ENCODE assay signal across 32 mouse cellular contexts in genomic region chr12:76972241-76972640, GRCm38 (mm10). TPM values are rescaled to one million over a fixed set of nuclear protein-coding genes. Genes with fewer than 3 reads are reported as not detected.
DNase-seq lines count a peak whose midpoint lies in the region; ATAC-seq and TF ChIP-seq lines count a peak whose summit lies in the region.
"Had no signal": no experiment of that assay in that cellular context is flagged by ENCODE, and none has a peak within 500 bp of the region (broad histone marks: within the 10 kb centered on the region; RNA-seq: fewer than 3 reads in every experiment).

No protein-coding gene starts in this region.

- 75% methylated on average over 11 of the region's 11 CpGs for WGBS in heart, embryonic 11.5 days (ENCODE audit: insufficient replicate concordance)
- WGBS in lung, embryonic 14.5 days, result 63% methylated on average over 11 of the region's 11 CpGs
- WGBS in lung, adult 2 months, result 68% methylated on average over 11 of the region's 11 CpGs
- 59% methylated on average over 11 of the region's 11 CpGs for WGBS in heart, postnatal 0 days
- WGBS in lung, embryonic 16.5 days, result 57% methylated on average over 11 of the region's 11 CpGs

- no peaks in the 10 kb centered on the region for H3K36me3 ChIP-seq in heart, embryonic 11.5 days (ENCODE audit: control insufficient read depth, insufficient read depth, low read length)
- H3K36me3 ChIP-seq in lung, embryonic 14.5 days (ENCODE audit: insufficient read depth), result no peaks in the 10 kb centered on the region
- H3K36me3 ChIP-seq in heart, postnatal 0 days (replicated peaks; ENCODE audit: control insufficient read depth, insufficient read depth, low read length), result no peaks in the 10 kb centered on the region
- no peaks in the 10 kb centered on the region for H3K36me3 ChIP-seq in lung, embryonic 16.5 days (ENCODE audit: control insufficient read depth, insufficient read depth, low read length)
- H3K36me3 ChIP-seq: embryonic facial prominence, embryonic 12.5 days; hindbrain, embryonic 12.5 days; intestine, embryonic 15.5 days; liver, embryonic 12.5 days; neural tube, embryonic 12.5 days; stomach, embryonic 15.5 days had no signal

- no peak overlapping the region for H3K4me2 ChIP-seq in heart, embryonic 11.5 days
- H3K4me2 ChIP-seq in lung, embryonic 14.5 days, result no peak overlapping the region
- H3K4me2 ChIP-seq in heart, postnatal 0 days (ENCODE audit: low read depth, low read length), result no peak overlapping the region
- 0 out of 2 replicates have a peak overlapping the region, but pooled peaks have one; percentile 4 for H3K4me2 ChIP-seq in lung, embryonic 16.5 days (ENCODE audit: low read depth, low read length)
- H3K4me2 ChIP-seq: embryonic facial prominence, embryonic 12.5 days; hindbrain, embryonic 12.5 days; intestine, embryonic 15.5 days; liver, embryonic 12.5 days; midbrain, embryonic 11.5 days; neural tube, embryonic 12.5 days; stomach, embryonic 15.5 days had no signal

- H3K4me1 ChIP-seq in heart, embryonic 11.5 days (ENCODE audit: control insufficient read depth, insufficient read depth, low read length), result peaks cover 3% of the 10 kb centered on the region
- no peaks in the 10 kb centered on the region for H3K4me1 ChIP-seq in lung, embryonic 14.5 days (ENCODE audit: insufficient read depth)
- peaks cover 2% of the 10 kb centered on the region; the same call in 1 of the 2 replicates for H3K4me1 ChIP-seq in lung, adult 2 months (ENCODE audit: control insufficient read depth, insufficient read depth, low read length)
- no peaks in the 10 kb centered on the region for H3K4me1 ChIP-seq in heart, postnatal 0 days (ENCODE audit: control insufficient read depth, insufficient read depth)
- no peaks in the 10 kb centered on the region for H3K4me1 ChIP-seq in lung, embryonic 16.5 days (replicated peaks; ENCODE audit: control insufficient read depth, insufficient read depth, low read length)
- H3K4me1 ChIP-seq: embryonic facial prominence, embryonic 12.5 days; hindbrain, embryonic 12.5 days; intestine, embryonic 15.5 days; liver, embryonic 12.5 days; neural tube, embryonic 12.5 days; stomach, embryonic 15.5 days had no signal

- intact Hi-C loops in left cerebral cortex, postnatal 4 days (cut with DNase I), result no loop called here

- no peak for TF ChIP-seq POLR2A in lung, adult 2 months (IDR thresholded peaks at IDR 0.05; ENCODE audit: borderline replicate concordance, extremely low read depth, low read depth, low read length)

- TF ChIP-seq CTCF in lung, embryonic 14.5 days (IDR thresholded peaks at IDR 0.05; ENCODE audit: low read depth), result no peak
- TF ChIP-seq CTCF in lung, adult 2 months (IDR thresholded peaks at IDR 0.05; ENCODE audit: insufficient read depth, low read length), result no peak
- TF ChIP-seq CTCF in heart, postnatal 0 days (IDR thresholded peaks at IDR 0.05; ENCODE audit: low read depth), result no peak

- H3K9me3 ChIP-seq in heart, embryonic 11.5 days (replicated peaks; ENCODE audit: control insufficient read depth, low read length), result no peaks in the 10 kb centered on the region
- H3K9me3 ChIP-seq in lung, embryonic 14.5 days (ENCODE audit: low read depth, low read length), result no peaks in the 10 kb centered on the region
- no peaks in the 10 kb centered on the region for H3K9me3 ChIP-seq in heart, postnatal 0 days (replicated peaks; ENCODE audit: control insufficient read depth, low read length)
- no peaks in the 10 kb centered on the region; the same call in 1 of the 2 replicates for H3K9me3 ChIP-seq in lung, embryonic 16.5 days (ENCODE audit: control insufficient read depth, low read length)
- H3K9me3 ChIP-seq: hindbrain, embryonic 12.5 days; intestine, embryonic 15.5 days; liver, embryonic 12.5 days; neural tube, embryonic 12.5 days; stomach, embryonic 15.5 days had no signal

- TF ChIP-seq EP300 in heart, postnatal 0 days (IDR thresholded peaks at IDR 0.05; ENCODE audit: low read depth), result 0 out of 2 replicates have a peak, but pooled peaks have one; percentile 24

- H3K27me3 ChIP-seq in heart, embryonic 11.5 days (ENCODE audit: control insufficient read depth, insufficient read depth, low read length), result no peaks in the 10 kb centered on the region
- no peaks in the 10 kb centered on the region for H3K27me3 ChIP-seq in lung, embryonic 14.5 days (ENCODE audit: insufficient read depth, low read length)
- no peaks in the 10 kb centered on the region for H3K27me3 ChIP-seq in heart, postnatal 0 days (ENCODE audit: control insufficient read depth, insufficient read depth, low read length)
- no peaks in the 10 kb centered on the region for H3K27me3 ChIP-seq in lung, embryonic 16.5 days (ENCODE audit: control insufficient read depth, insufficient read depth, low read depth, low read length)
- H3K27me3 ChIP-seq: CH12.LX; embryonic facial prominence, embryonic 12.5 days; hindbrain, embryonic 12.5 days; intestine, embryonic 15.5 days; neural tube, embryonic 12.5 days; stomach, embryonic 15.5 days had no signal

- no peak overlapping the region for H3K9ac ChIP-seq in heart, embryonic 11.5 days (ENCODE audit: low read depth, low read length)
- H3K9ac ChIP-seq in lung, embryonic 14.5 days, result no peak overlapping the region
- H3K9ac ChIP-seq in heart, postnatal 0 days (replicated peaks; ENCODE audit: low read depth, low read length), result no peak overlapping the region
- H3K9ac ChIP-seq in lung, embryonic 16.5 days (ENCODE audit: low read length), result no peak overlapping the region
- H3K9ac ChIP-seq: embryonic facial prominence, embryonic 12.5 days; hindbrain, embryonic 12.5 days; intestine, embryonic 15.5 days; liver, embryonic 12.5 days; liver, postnatal 0 days; neural tube, embryonic 12.5 days; stomach, embryonic 15.5 days had no signal

- H3K27ac ChIP-seq in heart, embryonic 11.5 days (ENCODE audit: low read depth, low read length), result no peak overlapping the region
- peak overlapping the region; percentile 15; the same call in 1 of the 2 replicates for H3K27ac ChIP-seq in lung, embryonic 14.5 days (ENCODE audit: low read depth)
- no peak overlapping the region for H3K27ac ChIP-seq in heart, postnatal 0 days (ENCODE audit: low read depth)
- peak overlapping the region; percentile 85 for H3K27ac ChIP-seq in lung, embryonic 16.5 days (ENCODE audit: low read length)
- H3K27ac ChIP-seq: embryonic facial prominence, embryonic 12.5 days; hindbrain, embryonic 12.5 days; hindbrain, postnatal 0 days; intestine, embryonic 15.5 days; kidney, postnatal 0 days; liver, embryonic 12.5 days; neural tube, embryonic 12.5 days; stomach, embryonic 15.5 days had no signal

- no peak overlapping the region for H3K4me3 ChIP-seq in heart, embryonic 11.5 days (ENCODE audit: low read depth, low read length)
- no peak overlapping the region for H3K4me3 ChIP-seq in lung, embryonic 14.5 days (ENCODE audit: low read depth, low read length)
- H3K4me3 ChIP-seq in lung, adult 2 months (replicated peaks; ENCODE audit: extremely low read depth, low read depth, low read length), result no peak overlapping the region
- no peak overlapping the region for H3K4me3 ChIP-seq in heart, postnatal 0 days (ENCODE audit: low read depth, low read length)
- H3K4me3 ChIP-seq in lung, embryonic 16.5 days (ENCODE audit: low read length), result no peak overlapping the region
- H3K4me3 ChIP-seq: embryonic facial prominence, embryonic 12.5 days; hindbrain, embryonic 12.5 days; intestine, embryonic 15.5 days; liver, embryonic 12.5 days; myocyte; neural tube, embryonic 12.5 days; stomach, embryonic 15.5 days had no signal

- no peak for ATAC-seq in heart, embryonic 11.5 days (replicated peaks; ENCODE audit: insufficient number of reproducible peaks, low FRiP score, low TSS enrichment)
- ATAC-seq in lung, embryonic 14.5 days (ENCODE audit: insufficient read depth), result no peak
- peak; percentile 67; the same call in 1 of the 2 replicates for ATAC-seq in heart, postnatal 0 days (ENCODE audit: insufficient read depth, low read depth)
- no peak; the same call in 1 of the 2 replicates for ATAC-seq in lung, embryonic 16.5 days (ENCODE audit: low read depth)
- ATAC-seq: activated CD4-positive, CD25-positive, alpha-beta regulatory T cell, adult 4 months; forebrain, embryonic 14.5 days; hindbrain, postnatal 0 days; liver, embryonic 12.5 days; liver, postnatal 0 days had no signal

- DNase-seq in heart, adult 11 months, result peak; percentile 95
- no peak for DNase-seq in lung, embryonic 14.5 days
- DNase-seq in lung, adult 2 months, result no peak
- DNase-seq in heart, postnatal 0 days (ENCODE audit: low spot score), result peak; percentile 10
- DNase-seq in right cerebral cortex, adult 2 months (ENCODE audit: low spot score in 2 of 2), result no peak
- no peak for DNase-seq in left cerebral cortex, postnatal 4 days
- DNase-seq: adrenal gland, adult 2 months; cerebellum, adult 8-10 months; embryo, embryonic 11 days; gastrocnemius, postnatal 14 days; kidney, adult 8-10 months; kidney, postnatal 4 days; liver, postnatal 0 days; retina, postnatal 1 day; right cerebral cortex, postnatal 25 days; thymus, adult 18-20 months; thymus, postnatal 25 days had no signal

RNA-seq across cellular contexts. Expression of gene Max, which starts 10.2 kb away (rescaled TPM):
- 13.6 and 26.4 TPM in 2 replicates for polyA plus RNA-seq in heart, embryonic 11.5 days (2014; fragmentation: Nextera tagmentation; extraction: Ambion mirVana)
- polyA plus RNA-seq in lung, embryonic 14.5 days (2014; fragmentation: Nextera tagmentation; extraction: Ambion mirVana), result 23.7 and 25.5 TPM in 2 replicates
- 35.1 and 37.7 TPM in 2 replicates for polyA plus RNA-seq in lung, adult 2 months (2012; rRNA removed)
- total RNA-seq in heart, postnatal 0 days (2014; rRNA removed; ENCODE audit: low replicate concordance), result 26.8 and 37.8 TPM in 2 replicates
- polyA plus RNA-seq in heart, postnatal 0 days (2015; fragmentation: Nextera tagmentation; extraction: Ambion mirVana), result 5.9 and 8.4 TPM in 2 replicates
- polyA plus RNA-seq in lung, embryonic 16.5 days (2015; fragmentation: Nextera tagmentation; extraction: Ambion mirVana), result 13.1 and 13.5 TPM in 2 replicates
- total RNA-seq in left cerebral cortex, postnatal 4 days (2021), result 10 to 100 TPM; 78.8 to 80.9 TPM

Comparison
In these comparisons a context has a peak if more than half of its experiments do, and no peak if none do; other contexts are left out.
1. DNase-seq: peak in heart, adult 11 months (single experiment) and heart, postnatal 0 days (single experiment); none in lung, embryonic 14.5 days (single experiment), lung, adult 2 months (single experiment), right cerebral cortex, adult 2 months (0 of 2) and left cerebral cortex, postnatal 4 days (single experiment).
2. H3K27ac ChIP-seq: peak in lung, embryonic 14.5 days (single experiment) and lung, embryonic 16.5 days (single experiment); none in heart, embryonic 11.5 days (single experiment) and heart, postnatal 0 days (single experiment).